Mouse (Mus musculus) gastrocnemius, postnatal 25 days (tissue): ENCODE results near the gene Slc9a6. TPM values are rescaled to one million over a fixed set of nuclear protein-coding genes. Genes with fewer than 3 reads are reported as not detected.

ENCODE experiments used
- DNase-seq: peaks from one replicate; pipeline ENCODE4 v3.0.0; 2022
- total RNA-seq, 2 experiments: library from RNA; stranded (reverse); gene quantifications; 1 replicate in 1 of 2; 2 replicates in 1 of 2; pipeline ENCODE4 v1.2.3; 2021

Slc9a6 gene
- total RNA-seq, 2 experiments from 2014 or later: 23.4 to 25.3 TPM

DNA sequence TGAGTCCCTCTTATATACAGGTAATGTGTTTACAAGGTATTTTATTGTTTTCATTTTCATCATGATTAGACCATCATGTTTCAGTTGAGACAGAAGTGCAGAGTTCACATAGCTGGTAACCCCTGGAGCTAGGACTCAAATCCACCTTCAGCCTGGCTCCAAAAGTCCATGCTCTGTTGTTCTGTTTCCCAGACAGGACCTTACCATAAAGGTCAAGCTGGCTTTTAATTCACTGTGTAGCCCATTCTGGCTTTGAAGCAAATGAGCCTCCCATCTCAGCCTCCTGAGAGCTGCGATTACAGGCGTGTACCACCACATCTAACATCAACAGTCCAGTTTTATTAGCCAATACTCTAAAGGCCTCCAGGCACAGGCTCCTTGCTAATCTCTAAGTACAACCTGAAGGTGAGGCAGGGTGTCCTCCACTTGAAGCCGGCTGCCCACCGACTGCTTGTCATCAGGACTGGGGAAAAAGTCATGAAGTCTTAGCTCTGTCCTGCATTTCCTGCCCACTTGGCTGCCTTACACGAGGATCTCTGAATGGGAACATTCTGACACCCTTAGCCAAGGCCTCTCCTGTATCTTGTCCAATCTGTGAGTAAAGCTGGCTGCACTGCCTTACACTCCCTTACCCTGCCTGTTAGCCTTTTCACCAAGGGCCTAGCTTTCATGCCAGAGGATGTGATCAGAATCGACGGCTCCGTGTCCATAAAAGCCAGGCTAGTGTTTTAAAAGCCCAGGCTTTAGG lies 55.8 kb downstream of the Slc9a6 start:
- DNase-seq: peak; percentile 55

DNA sequence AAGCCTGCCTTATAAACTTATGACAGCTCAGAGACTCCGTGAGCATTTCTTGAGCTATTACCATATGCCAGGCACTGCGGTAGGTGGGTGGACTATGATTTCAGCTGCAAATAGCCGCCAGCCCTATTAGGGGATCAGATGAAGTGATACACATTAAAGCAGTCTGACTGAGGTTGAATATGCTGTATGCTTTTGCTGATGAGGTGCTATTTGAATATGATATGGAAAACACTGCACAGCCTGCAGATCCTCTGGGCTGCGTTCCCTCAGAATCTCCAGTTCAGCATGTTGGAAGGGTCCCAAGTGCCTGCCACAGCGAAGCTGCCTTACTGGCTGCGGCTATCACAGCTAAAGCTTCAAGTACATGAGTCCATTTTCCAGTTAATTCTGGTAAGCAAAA lies 57.7 kb downstream of the Slc9a6 start:
- DNase-seq: no peak

DNA sequence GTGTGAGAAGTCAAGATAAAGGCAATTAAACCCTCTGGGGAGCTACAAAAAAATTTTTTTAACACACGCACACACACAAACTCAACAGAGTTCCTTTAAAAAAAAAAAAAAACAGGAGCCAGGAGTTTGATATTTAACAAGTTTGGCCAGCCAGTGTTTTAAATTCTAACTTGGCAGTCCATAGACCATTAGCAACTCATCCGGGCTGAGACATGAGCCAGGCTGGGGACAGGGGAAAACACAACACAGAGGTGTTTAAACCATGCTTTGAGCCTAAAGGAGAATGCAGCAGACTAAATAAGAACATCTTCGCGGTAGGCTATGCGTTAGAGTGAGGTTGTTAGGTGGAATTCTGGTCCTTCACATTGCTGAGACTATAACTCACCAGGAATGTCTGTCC lies 58.5 kb downstream of the Slc9a6 start:
- no peak for DNase-seq

DNA sequence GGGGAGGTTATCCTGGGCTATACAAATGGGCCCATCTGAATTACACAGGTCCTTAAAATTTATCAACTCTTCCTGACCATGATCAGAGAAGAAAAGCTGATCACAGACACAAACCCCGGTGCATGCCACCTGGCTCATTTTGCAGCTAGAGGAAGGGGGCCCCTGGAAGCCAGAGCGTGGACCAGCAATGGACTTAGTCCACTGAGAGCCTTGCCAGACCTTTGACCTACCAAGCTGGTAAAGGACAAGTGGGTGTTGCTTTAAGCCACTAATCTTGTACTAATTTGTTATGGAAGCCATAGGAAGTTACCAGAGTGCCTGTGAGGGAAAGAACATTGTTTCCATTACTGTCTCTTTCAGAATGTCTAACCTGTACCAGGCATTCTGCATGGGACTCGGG lies 58.9 kb downstream of the Slc9a6 start:
- DNase-seq: no peak

DNA sequence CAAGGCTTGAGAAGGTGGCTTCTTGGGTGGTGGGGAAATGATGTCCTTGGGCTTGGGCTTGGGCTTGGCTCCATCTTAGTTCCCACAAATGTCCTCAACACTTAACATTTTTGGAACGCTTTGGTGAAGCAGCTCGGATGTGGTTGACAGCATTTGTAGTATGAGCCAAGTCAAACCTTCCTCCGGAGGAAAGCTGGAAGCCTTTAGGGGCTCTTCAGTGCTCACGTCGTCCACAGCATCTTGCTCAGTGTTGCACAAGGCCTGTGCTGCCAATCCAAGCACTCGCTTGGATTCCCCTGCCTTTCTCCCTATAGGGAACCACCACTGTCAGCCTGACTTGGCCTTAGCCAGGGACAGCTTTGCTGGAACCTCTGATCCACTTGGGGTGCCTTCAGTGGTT lies 66.0 kb downstream of the Slc9a6 start:
- DNase-seq: no peak

DNA sequence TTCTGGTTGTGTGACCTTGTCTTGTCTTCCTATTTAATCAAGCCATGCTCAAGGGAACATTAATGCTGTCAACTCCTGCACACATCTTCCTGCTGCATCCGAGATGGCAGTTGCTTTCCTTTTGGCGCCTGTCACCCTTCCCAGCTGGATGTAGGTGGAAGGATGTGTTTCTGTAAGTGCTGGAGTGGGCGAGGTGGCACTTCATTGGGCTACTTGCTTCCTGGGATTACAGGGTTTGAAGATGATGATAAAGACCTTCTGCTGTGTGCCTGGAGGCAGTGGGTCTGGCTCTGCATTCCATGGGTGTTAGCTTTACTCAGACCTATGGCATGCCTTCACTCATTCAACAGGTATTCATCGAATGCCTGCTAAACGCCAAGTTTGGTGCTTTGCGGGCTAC lies 68.2 kb downstream of the Slc9a6 start:
- DNase-seq: no peak

DNA sequence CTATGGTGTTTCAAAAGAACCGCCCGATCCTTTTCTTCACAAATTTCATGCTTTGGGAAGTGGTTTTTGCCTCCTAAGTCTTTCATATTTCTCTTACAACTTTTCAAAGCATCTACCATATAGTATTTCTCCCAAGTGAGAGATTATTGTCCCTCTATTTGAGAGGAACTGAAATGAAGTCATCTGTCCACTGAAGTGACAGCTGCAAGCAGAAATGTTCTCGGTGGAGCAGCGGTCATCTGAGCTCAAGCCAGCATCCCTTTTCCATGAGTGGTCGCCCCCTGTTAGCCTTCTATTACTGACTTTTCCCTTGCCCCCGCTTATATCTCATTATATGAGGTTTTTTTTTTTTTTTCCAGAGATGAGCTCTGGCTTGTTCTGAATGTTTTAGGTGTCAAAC lies 69.5 kb downstream of the Slc9a6 start:
- no peak for DNase-seq

DNA sequence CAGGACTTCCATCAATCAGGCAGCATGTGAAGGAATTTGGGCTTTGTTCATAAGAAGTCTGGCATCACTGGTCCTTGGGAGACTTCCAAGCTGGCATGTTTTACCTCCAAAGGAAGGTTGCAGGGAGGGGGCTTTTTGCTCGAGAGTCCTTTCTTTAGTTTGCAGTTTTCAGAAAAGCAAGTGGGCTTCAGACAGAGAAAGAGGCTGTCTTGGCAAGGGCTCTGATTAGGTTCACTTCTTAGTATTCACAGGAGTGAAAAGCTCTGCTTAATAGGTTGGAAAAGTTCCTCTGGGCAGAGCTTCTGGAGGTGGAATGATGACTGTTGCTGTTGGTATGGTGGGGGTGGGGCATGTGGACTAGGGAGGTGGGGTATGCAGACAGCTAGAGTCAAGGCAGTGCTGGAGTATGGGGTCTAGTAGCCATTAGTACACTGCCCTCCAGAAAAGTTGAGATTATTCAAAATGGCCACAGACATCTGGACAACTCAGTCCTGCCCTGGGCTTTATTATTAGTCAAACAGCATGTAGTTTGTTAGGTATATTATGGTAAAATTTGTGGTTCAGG lies 72.7 kb downstream of the Slc9a6 start:
- DNase-seq: no peak

DNA sequence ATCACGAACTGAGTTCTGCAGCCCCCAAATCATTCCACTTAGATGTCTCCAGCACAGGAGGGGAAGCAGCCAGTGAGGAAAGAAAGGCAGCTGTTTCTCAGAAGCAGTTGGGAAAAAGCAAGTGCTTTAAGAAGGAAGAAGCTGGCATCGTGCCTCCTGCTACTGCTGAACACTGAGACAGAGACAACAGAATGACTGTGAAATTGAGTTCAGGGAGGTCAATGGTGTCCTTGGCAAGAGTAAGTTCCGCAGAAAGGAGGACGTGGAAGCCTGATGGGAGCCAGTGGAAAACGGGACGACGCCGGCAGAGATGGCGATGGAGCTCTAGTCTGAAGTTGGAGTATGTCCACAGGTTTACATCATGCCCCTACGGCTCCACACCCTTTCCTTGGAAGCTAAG lies 74.0 kb downstream of the Slc9a6 start:
- no peak for DNase-seq

DNA sequence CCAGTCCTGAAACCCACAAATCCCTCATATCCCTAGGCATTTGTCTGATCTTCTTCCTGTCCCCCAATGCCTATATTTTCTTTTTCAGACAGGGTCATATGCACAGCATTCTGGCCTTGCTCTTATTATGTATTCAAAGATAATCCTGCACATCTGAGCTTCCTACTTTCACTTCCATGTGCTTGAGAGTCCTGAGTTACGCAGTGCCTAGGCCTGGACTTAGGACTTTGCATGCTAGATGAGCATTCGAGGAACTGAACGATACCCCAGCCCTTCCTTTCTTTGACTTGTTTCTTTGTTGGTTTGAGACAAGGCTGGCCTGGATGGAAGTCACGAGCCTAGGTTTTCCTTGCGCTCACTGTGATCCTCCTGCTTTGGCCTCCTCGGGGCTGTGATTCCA lies 83.0 kb downstream of the Slc9a6 start:
- DNase-seq: no peak

DNA sequence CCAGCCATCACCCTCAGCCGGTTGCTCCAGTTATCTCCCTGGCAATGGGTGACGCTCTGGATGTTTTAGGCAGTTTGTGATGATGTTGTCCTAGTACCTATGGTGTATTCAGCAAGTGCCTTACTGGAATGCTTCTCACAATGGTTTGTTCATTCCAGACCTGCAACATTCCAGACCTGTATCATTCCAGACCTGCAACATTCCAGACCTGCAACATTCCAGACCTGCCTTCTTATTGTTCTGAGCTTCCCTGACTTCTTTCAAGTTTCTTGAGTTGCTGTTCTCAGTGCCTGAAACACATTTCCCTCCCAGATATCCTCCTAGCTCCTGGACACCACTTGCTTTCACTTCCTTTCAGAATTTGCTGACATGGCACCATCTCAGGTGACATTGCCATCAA lies 85.0 kb downstream of the Slc9a6 start:
- no peak for DNase-seq

DNA sequence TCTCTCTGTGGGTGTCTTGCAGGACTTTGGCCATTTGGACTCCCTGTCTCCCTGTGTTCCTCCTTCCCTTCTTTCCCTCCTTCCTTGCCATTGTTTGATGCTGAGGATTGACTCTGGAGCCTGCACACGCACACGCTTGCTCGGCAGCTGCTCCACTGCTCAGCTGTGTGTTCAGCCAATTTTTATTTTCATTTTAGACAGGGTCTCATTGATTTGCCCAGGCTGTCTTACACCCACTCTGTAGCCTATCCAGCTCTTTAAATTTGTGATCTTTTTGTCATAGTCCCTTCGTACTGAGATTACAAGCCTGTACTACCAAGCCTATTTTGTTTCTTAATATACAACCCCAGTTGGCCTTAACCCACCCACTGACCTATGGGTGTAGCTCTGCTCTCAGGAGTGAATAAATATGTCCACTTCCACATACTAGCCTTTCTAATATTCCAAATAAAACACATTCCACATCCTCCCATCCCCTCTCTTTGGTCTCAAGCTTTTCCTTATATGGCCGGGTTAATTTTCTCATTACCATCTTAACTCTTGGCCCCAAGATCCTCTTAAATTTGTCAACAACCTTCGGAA lies 87.7 kb downstream of the Slc9a6 start:
- no peak for DNase-seq

DNA sequence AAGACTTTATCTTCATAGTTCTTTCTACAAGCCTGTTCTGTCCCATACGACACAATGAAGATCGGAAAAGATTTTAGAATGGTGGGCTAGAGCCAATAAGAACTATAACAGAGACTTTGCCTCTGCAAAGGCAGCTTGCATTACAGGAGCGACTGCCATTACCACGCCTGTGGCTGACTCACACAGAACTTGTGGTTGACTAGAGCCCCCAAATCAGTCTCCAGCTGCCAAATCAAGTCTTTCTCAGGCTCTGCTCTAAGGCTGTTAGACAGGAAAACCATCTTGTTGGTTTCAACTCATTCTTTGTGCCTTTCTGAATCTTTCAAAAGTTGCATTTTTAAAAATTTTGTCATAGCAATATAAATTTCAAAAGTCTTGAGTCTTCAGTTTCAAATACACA lies 88.3 kb downstream of the Slc9a6 start:
- DNase-seq: no peak

DNA sequence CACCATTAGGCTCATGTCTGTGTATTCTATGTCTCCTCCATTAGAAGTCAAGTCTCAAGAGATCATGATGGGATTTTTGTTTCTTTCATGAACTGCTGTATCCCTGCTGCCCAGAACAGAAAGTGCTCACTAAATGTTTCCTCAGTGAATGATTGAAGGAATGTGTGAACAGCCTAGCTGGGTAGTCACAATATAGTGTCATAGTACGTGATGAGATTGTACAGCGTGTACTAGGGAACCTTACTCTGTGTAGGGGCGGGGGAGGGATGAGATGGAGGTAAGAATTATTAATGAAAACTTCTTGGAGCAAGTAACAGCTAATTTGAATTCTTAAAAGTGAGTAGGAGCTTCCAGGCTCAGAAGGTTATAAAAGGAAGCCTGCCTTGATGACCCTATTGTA lies 91.7 kb downstream of the Slc9a6 start:
- DNase-seq: no peak

DNA sequence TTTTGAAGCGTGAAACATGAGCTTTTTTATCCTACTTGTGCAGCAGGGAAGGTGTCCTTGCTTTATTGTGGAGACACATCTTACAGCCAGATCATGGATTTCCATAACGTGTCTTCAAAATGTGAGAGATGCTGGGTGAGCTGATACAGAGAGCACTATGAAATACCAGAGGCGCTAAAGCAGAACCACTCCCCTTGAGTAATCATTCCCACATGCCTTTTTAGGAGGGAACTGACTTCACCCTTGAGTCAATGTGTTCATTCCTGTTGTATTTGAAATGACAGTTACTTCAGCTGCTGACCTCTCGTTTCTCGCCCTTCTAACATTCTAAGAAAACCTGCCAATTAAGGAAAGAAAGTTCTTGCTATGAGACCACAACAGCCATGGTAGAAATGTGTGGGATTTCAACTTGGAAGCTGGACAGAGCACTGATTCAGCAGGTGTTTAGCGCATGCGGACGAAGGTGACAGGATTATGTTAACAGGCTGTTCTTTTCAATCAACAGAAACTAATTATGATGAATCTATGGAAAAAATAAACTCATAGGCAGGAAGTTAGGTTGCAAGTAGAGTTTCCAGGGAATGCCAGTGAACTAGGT lies 94.5 kb downstream of the Slc9a6 start:
- no peak for DNase-seq

DNA sequence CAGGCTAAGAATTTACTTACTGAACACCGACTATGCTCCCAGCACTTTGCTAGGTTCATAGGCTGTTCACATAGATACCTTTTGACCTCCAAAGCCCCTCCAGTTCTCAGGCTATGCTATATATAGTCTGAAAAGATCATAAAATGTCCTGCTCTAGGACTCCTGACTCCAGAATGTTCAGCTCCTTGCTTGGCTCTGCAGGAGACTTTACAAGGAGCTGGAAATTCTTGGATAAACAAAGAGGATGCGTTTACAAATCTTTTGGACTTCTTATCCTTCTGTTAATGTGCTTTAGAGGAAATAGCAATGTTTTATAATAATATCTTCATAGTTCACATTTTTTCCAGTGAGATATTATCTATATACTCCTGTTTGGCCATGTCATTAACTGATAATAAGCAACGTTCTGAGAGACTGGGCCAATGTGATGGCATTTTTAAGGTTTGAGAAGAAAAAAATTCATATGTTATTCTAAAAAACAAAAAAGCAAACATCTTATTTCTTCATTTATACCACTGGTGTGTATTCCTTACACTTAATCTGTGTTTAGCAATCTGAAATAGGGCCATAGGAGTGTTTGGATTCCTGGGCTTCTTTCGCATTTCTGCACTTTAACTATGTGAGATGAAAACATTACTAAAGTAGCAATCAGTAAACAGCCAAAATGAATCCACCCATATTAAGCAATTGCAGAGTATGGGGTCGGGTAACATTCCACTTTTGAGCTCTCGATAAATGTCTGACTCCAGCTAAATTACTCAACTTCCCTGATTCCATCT lies 99.2 kb downstream of the Slc9a6 start:
- no peak for DNase-seq

DNA sequence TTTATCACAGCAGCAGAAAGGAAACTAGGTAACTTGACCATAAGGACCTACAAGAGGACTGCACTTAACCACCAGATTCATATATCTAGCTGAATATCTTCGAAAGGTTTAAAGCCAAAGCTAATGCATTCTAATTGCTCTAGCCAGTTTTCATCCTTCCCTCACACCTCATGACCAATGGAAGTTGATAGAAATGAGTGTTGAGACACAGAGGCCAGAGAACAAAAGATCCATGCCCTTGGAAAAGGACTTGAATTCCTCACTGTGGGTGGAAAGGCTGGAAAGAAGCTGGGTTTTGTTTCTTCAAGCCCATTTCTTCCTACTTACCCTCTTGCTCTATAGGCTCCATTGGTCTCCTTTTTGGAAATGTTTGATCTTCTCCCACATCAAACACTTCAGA lies 101.0 kb downstream of the Slc9a6 start:
- DNase-seq: no peak

DNA sequence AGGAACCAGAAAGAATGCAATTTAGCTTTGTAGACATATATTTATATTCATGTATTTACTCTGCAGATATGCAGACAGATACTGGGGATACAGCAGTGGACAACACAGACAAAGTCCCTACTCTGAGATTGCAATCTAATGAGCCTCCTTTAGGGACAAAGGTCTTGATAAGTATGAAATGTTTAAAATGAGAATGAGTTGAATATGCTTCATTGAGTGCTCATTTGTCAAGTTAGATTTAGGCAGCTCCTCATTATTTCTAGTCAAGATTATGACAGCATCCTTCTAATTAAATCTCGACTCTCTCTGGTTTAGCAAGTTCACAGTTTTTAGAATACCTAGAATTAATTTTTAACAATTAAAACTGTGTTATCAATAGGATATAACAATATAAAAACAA lies 103.1 kb downstream of the Slc9a6 start:
- DNase-seq: no peak
